8 mouse cellular contexts compared by ENCODE assay signal in genomic region chr11:119389851-119390270, GRCm38 (mm10). TPM values are rescaled to one million over a fixed set of nuclear protein-coding genes. Genes with fewer than 3 reads are reported as not detected.
DNase-seq lines count a peak whose midpoint lies in the region; ATAC-seq and TF ChIP-seq lines count a peak whose summit lies in the region.

No protein-coding gene starts in this region.

- H3K27ac ChIP-seq in embryonic facial prominence, embryonic 13.5 days = no peak overlapping the region; the same call in 1 of the 2 replicates
- H3K27ac ChIP-seq in heart, embryonic 12.5 days (ENCODE audit: poor library complexity, severe bottlenecking) = peak overlapping the region; percentile 91
- H3K27ac ChIP-seq in kidney, postnatal 0 days = peak overlapping the region; percentile 94
- peak overlapping the region; percentile 72 for H3K27ac ChIP-seq in liver, embryonic 15.5 days (replicated peaks)
- no peak overlapping the region for H3K27ac ChIP-seq in neural tube, embryonic 12.5 days
- H3K27ac ChIP-seq in stomach, postnatal 0 days (replicated peaks) = peak overlapping the region; percentile 94

- H3K4me2 ChIP-seq in embryonic facial prominence, embryonic 13.5 days = peak overlapping the region; percentile 97
- peak overlapping the region; percentile 83 for H3K4me2 ChIP-seq in heart, embryonic 12.5 days
- peak overlapping the region; percentile 96 for H3K4me2 ChIP-seq in kidney, postnatal 0 days (ENCODE audit: low read length)
- H3K4me2 ChIP-seq in liver, embryonic 15.5 days = peak overlapping the region; percentile 97
- H3K4me2 ChIP-seq in neural tube, embryonic 12.5 days (replicated peaks) = peak overlapping the region; percentile 99
- H3K4me2 ChIP-seq in stomach, postnatal 0 days (replicated peaks; ENCODE audit: low read depth) = peak overlapping the region; percentile 80

- TF ChIP-seq CTCF in kidney, postnatal 0 days (IDR thresholded peaks at IDR 0.05; ENCODE audit: low read depth) = peak; percentile 63
- peak; percentile 70 for TF ChIP-seq CTCF in stomach, postnatal 0 days (IDR thresholded peaks at IDR 0.05; ENCODE audit: low read depth)

- TF ChIP-seq EP300 in stomach, postnatal 0 days (optimal IDR thresholded peaks at IDR 0.05) = no peak

- peaks cover 75% of the 10 kb centered on the region for H3K27me3 ChIP-seq in embryonic facial prominence, embryonic 13.5 days
- H3K27me3 ChIP-seq in heart, embryonic 12.5 days (replicated peaks) = peaks cover 13% of the 10 kb centered on the region
- no peaks in the 10 kb centered on the region for H3K27me3 ChIP-seq in kidney, postnatal 0 days (ENCODE audit: insufficient read depth, low read length)
- H3K27me3 ChIP-seq in liver, embryonic 15.5 days = peaks cover 36% of the 10 kb centered on the region
- peaks cover 67% of the 10 kb centered on the region for H3K27me3 ChIP-seq in neural tube, embryonic 12.5 days (replicated peaks)
- H3K27me3 ChIP-seq in stomach, postnatal 0 days (ENCODE audit: control insufficient read depth, insufficient read depth, low read length) = no peaks in the 10 kb centered on the region

- H3K9ac ChIP-seq in embryonic facial prominence, embryonic 13.5 days = peak overlapping the region; percentile 72
- peak overlapping the region; percentile 87 for H3K9ac ChIP-seq in heart, embryonic 12.5 days
- H3K9ac ChIP-seq in kidney, postnatal 0 days (ENCODE audit: low read depth, low read length) = peak overlapping the region; percentile 76
- peak overlapping the region; percentile 51 for H3K9ac ChIP-seq in liver, embryonic 15.5 days
- H3K9ac ChIP-seq in neural tube, embryonic 12.5 days = peak overlapping the region; percentile 44
- H3K9ac ChIP-seq in stomach, postnatal 0 days (ENCODE audit: low read length) = peak overlapping the region; percentile 79

- ATAC-seq in embryonic facial prominence, embryonic 13.5 days (ENCODE audit: insufficient number of reproducible peaks, insufficient read depth, low FRiP score, low TSS enrichment, low read depth) = no peak
- peak; percentile 64 for ATAC-seq in heart, embryonic 12.5 days (ENCODE audit: insufficient number of reproducible peaks, low FRiP score)
- ATAC-seq in kidney, postnatal 0 days (replicated peaks; ENCODE audit: low FRiP score, low read depth) = peak; percentile 67
- peak; percentile 11; the same call in 1 of the 2 replicates for ATAC-seq in liver, embryonic 15.5 days (ENCODE audit: insufficient read depth)
- peak; percentile 35; the same call in 1 of the 2 replicates for ATAC-seq in neural tube, embryonic 12.5 days (ENCODE audit: low FRiP score, low read depth)
- ATAC-seq in stomach, postnatal 0 days (ENCODE audit: low FRiP score, low TSS enrichment) = peak; percentile 66

- WGBS in embryonic facial prominence, embryonic 13.5 days = 1% methylated on average over 35 of the region's 35 CpGs
- WGBS in heart, embryonic 12.5 days = under 1% methylated on average over 35 of the region's 35 CpGs
- under 1% methylated on average over 35 of the region's 35 CpGs for WGBS in kidney, postnatal 0 days
- WGBS in liver, embryonic 15.5 days (ENCODE audit: insufficient replicate concordance) = 0% methylated on average over 35 of the region's 35 CpGs
- WGBS in neural tube, embryonic 12.5 days = under 1% methylated on average over 35 of the region's 35 CpGs
- WGBS in stomach, postnatal 0 days = under 1% methylated on average over 33 of the region's 35 CpGs

- H3K36me3 ChIP-seq in embryonic facial prominence, embryonic 13.5 days = no peaks in the 10 kb centered on the region
- H3K36me3 ChIP-seq in heart, embryonic 12.5 days = no peaks in the 10 kb centered on the region
- H3K36me3 ChIP-seq in kidney, postnatal 0 days (ENCODE audit: insufficient read depth, low read length) = no peaks in the 10 kb centered on the region
- no peaks in the 10 kb centered on the region for H3K36me3 ChIP-seq in liver, embryonic 15.5 days (replicated peaks)
- H3K36me3 ChIP-seq in neural tube, embryonic 12.5 days = no peaks in the 10 kb centered on the region
- H3K36me3 ChIP-seq in stomach, postnatal 0 days (ENCODE audit: control insufficient read depth, insufficient read depth, low read length) = no peaks in the 10 kb centered on the region

- peak overlapping the region; percentile 66 for H3K4me3 ChIP-seq in embryonic facial prominence, embryonic 13.5 days
- peak overlapping the region; percentile 69 for H3K4me3 ChIP-seq in heart, embryonic 12.5 days
- H3K4me3 ChIP-seq in kidney, postnatal 0 days (replicated peaks; ENCODE audit: low read depth, low read length) = peak overlapping the region; percentile 70
- peak overlapping the region; percentile 80 for H3K4me3 ChIP-seq in liver, embryonic 15.5 days (replicated peaks)
- peak overlapping the region; percentile 55 for H3K4me3 ChIP-seq in neural tube, embryonic 12.5 days
- peak overlapping the region; percentile 77 for H3K4me3 ChIP-seq in stomach, postnatal 0 days (ENCODE audit: low read depth, low read length)

- H3K4me1 ChIP-seq in embryonic facial prominence, embryonic 13.5 days = peaks cover 32% of the 10 kb centered on the region
- peaks cover 54% of the 10 kb centered on the region for H3K4me1 ChIP-seq in heart, embryonic 12.5 days (replicated peaks)
- peaks cover 12% of the 10 kb centered on the region for H3K4me1 ChIP-seq in kidney, postnatal 0 days (replicated peaks; ENCODE audit: insufficient read depth, low read length)
- H3K4me1 ChIP-seq in liver, embryonic 15.5 days (replicated peaks) = peaks cover 59% of the 10 kb centered on the region
- peaks cover 25% of the 10 kb centered on the region for H3K4me1 ChIP-seq in neural tube, embryonic 12.5 days
- H3K4me1 ChIP-seq in stomach, postnatal 0 days (replicated peaks; ENCODE audit: control insufficient read depth, insufficient read depth) = no peaks in the 10 kb centered on the region; the same call in 1 of the 2 replicates

- peak; percentile 89 for DNase-seq in 416B (ENCODE audit: low read depth)
- DNase-seq in adrenal gland, postnatal 36 days = peak; percentile 91 to 93
- peak; percentile 86 for DNase-seq in kidney, postnatal 0 days (ENCODE audit: low spot score)
- peak; percentile 88 for DNase-seq in stomach, postnatal 0 days (ENCODE audit: low spot score)

- no peaks in the 10 kb centered on the region for H3K9me3 ChIP-seq in embryonic facial prominence, embryonic 13.5 days
- H3K9me3 ChIP-seq in heart, embryonic 12.5 days (replicated peaks) = no peaks in the 10 kb centered on the region
- no peaks in the 10 kb centered on the region for H3K9me3 ChIP-seq in kidney, postnatal 0 days (replicated peaks; ENCODE audit: low read length)
- H3K9me3 ChIP-seq in liver, embryonic 15.5 days (replicated peaks) = no peaks in the 10 kb centered on the region
- no peaks in the 10 kb centered on the region for H3K9me3 ChIP-seq in neural tube, embryonic 12.5 days
- H3K9me3 ChIP-seq in stomach, postnatal 0 days (ENCODE audit: control insufficient read depth, low read length) = no peaks in the 10 kb centered on the region

RNA-seq across cellular contexts. Expression of gene Rnf213, which starts 3.0 kb away (rescaled TPM):
- total RNA-seq in adrenal gland, postnatal 36 days (2021) = 10 to 100 TPM; 37.3 to 40.3 TPM
- 1.9 and 2.1 TPM in 2 replicates for polyA plus RNA-seq in embryonic facial prominence, embryonic 13.5 days (2015; fragmentation: Nextera tagmentation; extraction: Ambion mirVana)
- polyA plus RNA-seq in heart, embryonic 12.5 days (2016; fragmentation: Nextera tagmentation; extraction: Ambion mirVana) = 8.0 and 8.5 TPM in 2 replicates
- polyA plus RNA-seq in kidney, postnatal 0 days (2015; fragmentation: Nextera tagmentation; extraction: Ambion mirVana) = 8.8 and 10.0 TPM in 2 replicates
- polyA plus RNA-seq in liver, embryonic 15.5 days (2015; fragmentation: Nextera tagmentation; extraction: Ambion mirVana) = 4.2 TPM in 2 replicates
- polyA plus RNA-seq in neural tube, embryonic 12.5 days (2016; fragmentation: Nextera tagmentation; extraction: Ambion mirVana) = 1.5 and 1.6 TPM in 2 replicates
- polyA plus RNA-seq in stomach, postnatal 0 days (2015; fragmentation: Nextera tagmentation; extraction: Ambion mirVana) = 4.4 and 5.5 TPM in 2 replicates

RNA-seq across cellular contexts. Expression of gene Slc26a11, which starts 34.5 kb away (rescaled TPM):
- 1 to 10 TPM; 6.5 to 8.4 TPM for total RNA-seq in adrenal gland, postnatal 36 days (2021)
- 11.0 and 11.9 TPM in 2 replicates for polyA plus RNA-seq in embryonic facial prominence, embryonic 13.5 days (2015; fragmentation: Nextera tagmentation; extraction: Ambion mirVana)
- 9.8 and 10.8 TPM in 2 replicates for polyA plus RNA-seq in heart, embryonic 12.5 days (2016; fragmentation: Nextera tagmentation; extraction: Ambion mirVana)
- 8.0 and 8.3 TPM in 2 replicates for polyA plus RNA-seq in kidney, postnatal 0 days (2015; fragmentation: Nextera tagmentation; extraction: Ambion mirVana)
- polyA plus RNA-seq in liver, embryonic 15.5 days (2015; fragmentation: Nextera tagmentation; extraction: Ambion mirVana) = 1.6 and 2.6 TPM in 2 replicates
- polyA plus RNA-seq in neural tube, embryonic 12.5 days (2016; fragmentation: Nextera tagmentation; extraction: Ambion mirVana) = 5.0 TPM in 2 replicates
- polyA plus RNA-seq in stomach, postnatal 0 days (2015; fragmentation: Nextera tagmentation; extraction: Ambion mirVana) = 3.6 and 4.7 TPM in 2 replicates

RNA-seq across cellular contexts. Expression of gene Sgsh, which starts 34.5 kb away (rescaled TPM):
- total RNA-seq in adrenal gland, postnatal 36 days (2021) = 10 to 100 TPM; 14.7 to 24.9 TPM
- 5.9 and 6.2 TPM in 2 replicates for polyA plus RNA-seq in embryonic facial prominence, embryonic 13.5 days (2015; fragmentation: Nextera tagmentation; extraction: Ambion mirVana)
- polyA plus RNA-seq in heart, embryonic 12.5 days (2016; fragmentation: Nextera tagmentation; extraction: Ambion mirVana) = 7.3 and 7.5 TPM in 2 replicates
- polyA plus RNA-seq in kidney, postnatal 0 days (2015; fragmentation: Nextera tagmentation; extraction: Ambion mirVana) = 9.8 and 10.1 TPM in 2 replicates
- 1.9 and 2.3 TPM in 2 replicates for polyA plus RNA-seq in liver, embryonic 15.5 days (2015; fragmentation: Nextera tagmentation; extraction: Ambion mirVana)
- 3.8 and 5.2 TPM in 2 replicates for polyA plus RNA-seq in neural tube, embryonic 12.5 days (2016; fragmentation: Nextera tagmentation; extraction: Ambion mirVana)
- polyA plus RNA-seq in stomach, postnatal 0 days (2015; fragmentation: Nextera tagmentation; extraction: Ambion mirVana) = 6.7 and 7.7 TPM in 2 replicates

Comparison
In these comparisons a context has a peak if more than half of its experiments do, and no peak if none do; other contexts are left out.
1. H3K27ac ChIP-seq: peak in heart, embryonic 12.5 days (single experiment), kidney, postnatal 0 days (single experiment), liver, embryonic 15.5 days (single experiment) and stomach, postnatal 0 days (single experiment); none in embryonic facial prominence, embryonic 13.5 days (single experiment) and neural tube, embryonic 12.5 days (single experiment).
2. Peak in every context shown above with its lines, with median percentiles within 50 percentile points of each other: DNase-seq, H3K4me2 ChIP-seq, H3K4me3 ChIP-seq and H3K9ac ChIP-seq.